In the genomic region with DNA sequence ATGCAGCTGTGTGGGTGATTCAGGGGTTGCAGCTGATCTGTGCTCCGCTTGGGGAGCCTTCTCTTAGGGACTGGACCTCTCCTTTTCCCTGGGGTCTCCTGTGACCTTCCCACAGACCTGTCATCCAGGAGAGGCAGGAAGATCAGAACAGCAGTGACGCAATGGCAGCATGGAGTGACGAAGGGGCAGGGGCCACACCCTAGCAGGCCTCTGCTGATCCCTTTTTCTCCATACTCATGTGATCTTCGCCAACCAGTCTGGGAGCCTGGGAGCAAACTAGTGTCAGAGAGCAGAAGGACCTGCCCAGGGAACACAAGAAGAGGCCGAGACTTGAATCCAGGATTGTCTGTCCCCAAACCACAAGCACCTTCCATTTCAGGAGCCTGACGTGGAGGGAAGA, we compare ENCODE assay signal across 2 mouse cellular contexts.
TF ChIP-seq lines count a peak whose summit lies in the region.

No protein-coding gene starts in this region.

TF ChIP-seq in ES-E14, 5 proteins besides CTCF, POLR2A, EP300 and RAD21 (continued from another document):
- no peak for TF ChIP-seq HCFC1 (IDR thresholded peaks at IDR 0.05; ENCODE audit: borderline replicate concordance, insufficient read depth, low read length)
- no peak for TF ChIP-seq ZNF384 (IDR thresholded peaks at IDR 0.05; ENCODE audit: low read depth, low read length)
TF ChIP-seq in ES-E14: peak in this region for 0.

TF ChIP-seq in myocyte, 11 proteins besides CTCF, POLR2A, EP300 and RAD21 (continued from another document):
- TF ChIP-seq TCF12 (IDR thresholded peaks at IDR 0.05; ENCODE audit: insufficient read depth, poor library complexity, severe bottlenecking) = no peak
